Mouse (Mus musculus): ENCODE results near the gene Ppm1j.
A peak's percentile ranks its signal among the peaks of the same experiment; 100 is the strongest.
"Not testable (repeated sequence)": the region's sequence is repeated elsewhere in the genome, so short reads cannot be mapped to it uniquely, and the experiment has no call there.

The Ppm1j gene

DNA sequence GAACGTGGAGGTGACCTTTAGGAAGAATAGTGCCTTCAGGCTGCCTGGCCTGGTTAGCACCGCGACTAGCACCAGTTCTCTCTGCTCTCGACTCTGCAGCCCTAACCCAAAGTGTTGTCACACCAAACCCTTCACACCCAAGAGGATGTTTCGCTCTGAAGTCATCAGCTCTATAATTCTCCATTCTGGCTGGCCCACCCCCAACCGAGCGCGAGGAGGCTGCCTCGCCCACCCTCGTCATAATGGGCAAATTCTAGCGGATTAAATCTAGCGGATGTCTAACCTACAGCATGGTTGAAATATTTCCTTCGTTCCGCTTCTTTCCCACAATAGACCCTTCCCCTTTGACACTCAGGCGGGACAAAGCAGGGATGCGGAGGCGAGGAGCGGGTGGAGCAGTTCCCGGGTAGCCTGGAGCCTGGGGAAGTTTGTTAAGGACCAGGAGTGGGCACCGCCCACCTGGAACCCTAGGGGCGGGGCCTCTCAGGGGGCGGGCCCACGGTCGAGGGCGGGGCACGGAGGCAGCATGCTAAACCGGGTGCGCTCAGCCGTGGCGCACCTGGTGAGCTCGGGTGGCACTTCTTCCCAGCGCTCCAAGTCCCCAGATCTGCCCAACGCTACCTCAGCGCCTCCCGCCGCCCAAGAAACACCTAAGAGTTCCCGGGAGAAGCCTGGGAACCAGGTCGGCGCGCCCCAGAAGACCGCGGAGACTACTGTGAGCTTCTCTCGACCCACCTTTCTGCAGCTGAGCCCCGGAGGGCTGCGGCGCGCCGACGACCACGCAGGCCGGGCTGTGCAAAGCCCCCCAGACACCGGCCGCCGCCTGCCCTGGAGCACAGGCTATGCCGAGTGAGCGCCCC is at the start of gene Ppm1j:
TSS of gene Ppm1j (plus strand) at position 496 of the 860 bp plus-strand sequence.
- DNase-seq (ENCODE audit: low read depth, low spot score), result no peak

- DNase-seq (ENCODE audit: low read depth, low spot score), result no peak
These were observed 47.9 kb upstream of the Ppm1j start for GRCm38 (mm10) chr3:104732907-104733306.

- DNase-seq (ENCODE audit: low read depth, low spot score), result no peak
These were observed 46.2 kb upstream of the Ppm1j start for GRCm38 (mm10) chr3:104734654-104735053.

- no peak for DNase-seq (ENCODE audit: low read depth, low spot score)
These were observed 38.9 kb upstream of the Ppm1j start for GRCm38 (mm10) chr3:104741954-104742353.

DNA sequence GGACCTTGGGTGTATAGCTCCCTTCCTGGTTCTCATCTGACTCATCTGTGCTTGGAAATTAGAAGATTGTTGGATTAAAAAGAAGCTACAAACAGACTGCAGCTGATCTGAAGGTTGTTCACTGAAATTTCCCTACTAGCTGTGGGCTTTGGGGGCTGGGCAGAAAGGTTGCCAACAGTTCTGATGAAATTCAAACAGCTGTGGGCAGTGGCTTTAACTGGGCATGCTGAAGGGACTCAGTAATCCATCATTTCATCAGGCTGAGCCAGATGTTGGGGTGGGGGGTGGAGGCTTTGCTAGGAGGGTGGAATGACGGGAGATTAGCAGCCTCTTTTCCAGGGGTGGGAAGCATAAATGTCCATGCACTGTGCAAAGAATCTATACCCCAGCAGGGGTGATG is 37.7 kb upstream of the Ppm1j start:
- no peak for DNase-seq (ENCODE audit: low read depth, low spot score)

DNA sequence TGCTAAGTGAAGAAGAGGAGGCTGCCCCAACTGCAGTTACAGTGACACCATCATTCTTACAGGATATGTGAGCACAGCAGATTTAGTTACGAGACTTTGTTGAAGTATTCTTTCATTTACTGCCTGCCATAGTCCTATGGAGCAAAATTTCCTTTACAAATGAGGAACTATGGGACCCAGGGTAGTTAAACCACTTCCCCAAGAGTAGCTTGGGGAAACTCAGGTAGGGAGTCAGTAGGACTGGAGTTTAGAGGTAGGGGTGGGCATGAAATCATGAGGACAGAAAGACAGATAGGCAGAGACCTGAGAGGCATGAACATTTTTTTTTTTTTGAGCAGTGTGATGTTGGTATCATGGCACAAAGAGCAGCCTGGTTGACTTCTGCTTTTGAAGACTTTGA is 37.0 kb upstream of the Ppm1j start:
- DNase-seq (ENCODE audit: low read depth, low spot score), result no peak

DNA sequence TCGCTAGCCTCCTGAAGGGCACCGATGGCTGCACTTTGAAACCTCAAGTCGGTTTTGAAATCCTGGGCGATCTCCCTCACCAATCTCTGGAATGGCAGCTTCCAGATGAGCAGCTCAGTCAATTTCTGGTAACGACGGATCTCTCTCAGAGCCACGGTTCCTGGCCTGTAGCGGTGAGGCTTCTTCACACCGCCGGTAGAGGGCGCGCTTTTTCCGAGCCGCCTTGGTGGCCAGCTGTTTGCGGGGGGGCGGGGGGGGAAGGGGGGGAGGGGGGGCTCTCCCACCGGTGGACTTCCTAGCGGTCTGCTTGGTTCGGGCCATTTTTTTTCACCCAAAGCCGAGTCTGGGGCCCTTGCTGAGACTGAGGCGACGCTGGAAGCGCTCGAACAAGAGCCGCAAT is 28.0 kb upstream of the Ppm1j start:
- not testable (repeated sequence) for DNase-seq (ENCODE audit: low read depth, low spot score)

- DNase-seq (ENCODE audit: low read depth, low spot score), result peak; percentile 80
These were observed 22.4 kb upstream of the Ppm1j start for GRCm38 (mm10) chr3:104758406-104758805.

GRCm38 (mm10) chr3:104758869-104759268 is 22.0 kb upstream of the Ppm1j start:
- DNase-seq (ENCODE audit: low read depth, low spot score), result no peak

DNA sequence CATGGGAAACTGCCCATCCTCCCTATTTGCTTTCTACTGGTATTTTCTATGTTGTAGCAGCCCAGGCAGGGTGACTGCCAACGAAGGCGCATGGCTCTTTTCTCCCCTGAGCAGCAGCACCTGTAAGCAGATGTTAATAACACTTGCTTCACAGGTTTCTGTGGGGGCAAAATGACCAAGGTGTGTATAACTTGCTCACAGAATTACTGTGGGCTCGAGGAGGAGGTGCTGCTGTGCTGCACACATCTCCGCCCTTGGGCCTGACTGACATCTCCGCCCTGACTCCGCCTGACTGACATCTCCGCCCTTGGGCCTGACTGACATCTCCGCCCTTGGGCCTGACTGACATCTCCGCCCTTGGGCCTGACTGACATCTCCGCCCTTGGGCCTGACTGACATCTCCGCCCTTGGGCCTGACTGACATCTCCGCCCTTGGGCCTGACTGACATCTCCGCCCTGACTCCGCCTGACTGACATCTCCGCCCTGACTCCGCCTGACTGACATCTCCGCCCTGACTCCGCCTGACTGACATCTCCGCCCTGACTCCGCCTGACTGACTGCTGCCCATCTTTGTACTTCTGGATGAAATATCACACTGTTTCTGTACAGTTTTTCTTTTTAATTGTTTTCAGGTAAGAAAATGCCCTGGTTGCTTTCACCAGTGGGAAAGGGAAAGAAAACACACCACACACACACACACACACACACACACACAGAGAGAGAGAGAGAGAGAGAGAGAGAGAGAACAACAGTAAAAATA is 18.6 kb upstream of the Ppm1j start:
- not testable (repeated sequence) for DNase-seq (ENCODE audit: low read depth, low spot score)

DNA sequence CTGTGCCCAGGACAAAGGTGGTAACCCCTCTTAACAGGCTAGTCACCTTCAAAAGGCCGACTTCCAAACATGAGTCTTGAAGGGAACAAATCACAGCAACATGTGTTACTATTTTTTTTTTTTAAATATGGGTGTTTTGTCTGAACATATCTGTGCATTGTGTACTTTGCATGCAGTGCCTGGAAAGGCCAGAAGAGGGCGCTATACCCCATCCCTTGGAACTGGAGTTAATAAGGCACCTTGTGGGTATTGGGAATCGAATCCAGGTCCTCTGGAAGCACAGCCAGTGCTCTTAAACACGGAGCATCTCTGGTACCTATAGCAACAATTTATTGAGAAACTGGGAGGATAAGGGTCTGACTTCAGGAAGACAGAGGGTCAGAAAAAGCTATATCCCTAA is 15.8 kb upstream of the Ppm1j start:
- DNase-seq (ENCODE audit: low read depth, low spot score), result no peak

DNA sequence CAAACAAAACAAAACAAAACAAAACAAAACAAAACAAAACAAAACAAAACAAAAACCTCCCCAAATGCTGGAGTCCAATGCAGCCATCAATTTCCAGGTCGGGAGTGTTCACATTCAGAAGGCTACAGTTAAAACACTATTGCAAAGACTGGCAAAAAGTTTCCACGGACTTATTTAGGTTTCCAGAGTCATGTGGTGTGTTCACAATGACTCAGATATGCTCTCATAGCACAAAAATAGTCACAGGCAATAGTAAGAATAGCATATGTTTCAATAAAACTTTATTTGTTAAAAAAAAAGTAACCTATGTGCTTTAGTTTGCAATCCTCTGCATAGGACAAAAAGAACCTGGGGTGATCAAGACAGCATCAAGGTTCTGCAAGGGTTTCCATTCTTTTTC is 13.7 kb upstream of the Ppm1j start:
- no peak for DNase-seq (ENCODE audit: low read depth, low spot score)

DNA sequence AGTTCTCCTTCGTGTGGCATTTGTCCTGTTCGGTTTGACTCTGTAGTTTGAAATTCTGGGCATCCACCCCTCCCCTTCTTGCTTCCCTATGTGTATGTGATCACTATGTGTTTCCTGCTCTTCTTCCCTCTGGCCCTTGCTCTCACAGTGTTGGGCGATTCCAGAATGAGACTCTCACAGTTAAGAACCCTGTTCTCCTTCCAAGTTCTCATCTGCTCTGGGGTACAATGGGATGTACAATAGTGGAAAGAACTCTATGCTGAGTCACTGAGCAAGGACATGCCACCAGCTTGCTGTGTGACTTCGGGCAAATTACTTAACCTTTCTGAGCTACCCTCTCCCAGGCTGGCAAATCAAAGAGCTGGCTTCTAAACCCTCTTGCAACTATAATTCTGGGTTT is 13.1 kb upstream of the Ppm1j start:
- no peak for DNase-seq (ENCODE audit: low read depth, low spot score)

DNA sequence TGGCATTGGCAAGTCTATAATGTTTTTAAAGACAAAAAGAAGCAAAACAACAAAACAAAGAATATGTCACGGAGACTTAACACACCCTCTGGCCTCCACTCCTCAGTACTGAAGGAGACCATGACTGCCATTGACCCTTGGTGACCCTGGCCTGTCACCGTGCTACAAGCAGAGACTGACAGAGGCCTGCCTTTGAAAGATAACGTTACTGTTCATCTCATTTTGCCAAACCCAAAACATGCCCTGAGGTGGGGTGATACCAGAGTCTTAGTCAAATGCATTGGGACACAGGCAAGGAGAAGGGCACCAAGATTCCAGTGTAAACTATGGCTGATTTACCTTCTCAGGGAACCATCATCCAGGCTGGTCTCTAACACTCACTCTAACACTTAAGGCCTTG is 11.7 kb upstream of the Ppm1j start:
- no peak for DNase-seq (ENCODE audit: low read depth, low spot score)

GRCm38 (mm10) chr3:104770035-104770434 is 10.8 kb upstream of the Ppm1j start:
- DNase-seq (ENCODE audit: low read depth, low spot score), result no peak

- DNase-seq (ENCODE audit: low read depth, low spot score), result no peak
These were observed 9.9 kb upstream of the Ppm1j start for GRCm38 (mm10) chr3:104770918-104771317.

DNA sequence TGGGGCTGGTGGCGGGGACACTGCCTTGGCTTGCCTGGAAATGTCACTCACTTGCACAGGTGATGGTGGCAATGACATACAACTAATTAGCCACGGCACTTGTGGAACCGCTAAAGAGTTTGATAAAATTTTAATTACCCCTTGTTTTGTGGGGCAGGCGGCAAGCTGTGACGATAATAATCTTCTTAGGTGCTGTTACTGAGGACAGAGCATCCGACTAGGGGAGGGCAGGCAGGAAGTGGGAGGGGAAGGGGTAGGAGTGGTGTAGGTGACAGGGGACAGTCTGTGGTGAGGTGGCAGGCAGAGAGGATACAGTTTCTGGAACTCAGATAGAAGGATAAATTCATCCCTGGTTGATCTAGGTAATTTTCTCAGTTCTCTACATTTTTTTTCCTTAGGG is 9.4 kb upstream of the Ppm1j start:
- no peak for DNase-seq (ENCODE audit: low read depth, low spot score)

DNA sequence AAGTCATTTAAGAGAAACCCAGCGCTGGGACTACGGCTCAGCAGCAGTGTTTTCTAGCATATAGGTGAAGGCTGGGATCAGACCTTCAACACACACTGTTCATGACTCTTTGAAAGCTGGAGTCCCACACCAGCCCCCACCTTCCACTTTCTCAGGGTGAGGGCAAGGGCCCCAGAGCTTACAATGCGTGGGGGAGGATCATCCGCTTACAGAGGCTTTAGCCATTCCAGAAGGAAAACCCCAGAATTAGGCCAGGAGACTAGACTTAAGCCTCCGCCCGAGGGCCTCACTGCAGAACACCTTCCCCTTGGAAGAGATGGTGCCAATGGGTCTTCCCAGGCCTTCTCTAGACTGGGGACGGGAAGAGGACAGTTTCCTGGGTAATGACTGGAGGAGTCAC is 7.6 kb upstream of the Ppm1j start:
- DNase-seq (ENCODE audit: low read depth, low spot score), result no peak

DNA sequence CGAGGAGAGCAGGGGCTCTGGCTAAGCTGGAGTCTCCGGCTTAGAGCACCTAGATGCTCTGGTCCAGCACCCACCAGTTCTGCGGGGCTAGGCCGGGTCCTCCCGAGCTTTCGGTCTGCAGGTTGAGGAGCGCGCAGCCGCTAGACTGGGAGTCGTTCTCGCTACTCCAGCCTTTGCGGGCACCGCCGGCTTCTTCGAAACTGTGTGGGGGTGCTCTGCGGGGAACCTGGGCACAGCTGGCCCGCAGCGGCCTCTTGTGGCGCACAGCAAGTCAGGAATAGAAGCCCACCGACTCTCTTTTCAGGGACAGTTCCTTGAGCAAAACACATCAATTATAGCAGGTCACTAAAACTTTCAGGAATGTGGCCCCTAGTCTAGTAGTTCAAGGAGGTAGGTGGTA is 3.5 kb upstream of the Ppm1j start:
- no peak for DNase-seq (ENCODE audit: low read depth, low spot score)

- DNase-seq (ENCODE audit: low read depth, low spot score), result no peak
These were observed 907 bp upstream of the Ppm1j start for GRCm38 (mm10) chr3:104779949-104780348.

- DNase-seq (ENCODE audit: low read depth, low spot score), result no peak
These were observed 631 bp downstream of the Ppm1j start, which contains the start of gene Fam19a3 for GRCm38 (mm10) chr3:104781471-104781903. TSS of gene Fam19a3 (minus strand) at chr3:104781840.

DNA sequence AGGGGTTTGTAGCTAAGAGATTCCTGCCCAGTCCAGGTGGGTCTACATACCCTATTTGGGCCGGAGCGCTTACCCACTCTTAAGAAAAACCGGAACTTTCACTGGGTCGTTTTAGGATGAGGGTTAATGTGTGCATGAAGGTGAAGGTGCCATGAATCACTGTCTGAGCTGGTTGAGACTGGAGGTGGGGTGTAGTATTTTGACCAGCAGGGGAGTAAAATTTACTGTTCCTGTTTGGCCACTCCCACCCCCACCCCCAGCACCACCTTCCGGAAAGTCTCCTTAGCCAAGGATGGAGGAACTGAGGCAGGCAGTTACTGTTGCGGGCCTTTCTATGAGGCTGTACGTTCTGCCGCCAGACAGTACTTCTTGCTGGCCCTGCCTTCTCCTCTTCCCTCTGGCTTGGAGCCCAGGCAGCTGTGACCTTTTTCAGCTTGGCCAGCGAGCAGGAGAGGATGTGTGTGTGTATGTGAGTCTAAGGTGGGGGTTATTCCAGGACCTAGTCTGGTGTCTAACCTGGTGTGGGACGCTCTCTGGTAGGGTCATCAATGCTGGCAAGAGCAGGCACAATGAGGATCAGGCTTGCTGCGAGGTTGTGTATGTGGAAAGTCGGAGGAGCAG is 1.3 kb downstream of the Ppm1j start:
- DNase-seq (ENCODE audit: low read depth, low spot score), result no peak

All from embryo, embryonic 11.5 days (tissue).